Mouse (Mus musculus): ENCODE results near the gene Cflar. TPM values are rescaled to one million over a fixed set of nuclear protein-coding genes. Genes with fewer than 3 reads are reported as not detected.
"Not testable (repeated sequence)": the region's sequence is repeated elsewhere in the genome, so short reads cannot be mapped to it uniquely, and the experiment has no call there.

Gene Cflar
- polyA plus RNA-seq, 1 experiment from 2014 or later: 18.6 TPM

GRCm38 (mm10) chr1:58689426-58689825, 21.9 kb upstream of the Cflar start:
- DNase-seq (ENCODE audit: low spot score) (no peak), ATAC-seq (replicated peaks; ENCODE audit: low FRiP score) (no peak)
- H3K4me3 ChIP-seq (ENCODE audit: low read depth, low read length): no peak overlapping the region
- H3K4me1 ChIP-seq (replicated peaks; ENCODE audit: control insufficient read depth, insufficient read depth, low read length): no peaks in the 10 kb centered on the region
- WGBS: 84% methylated on average over 1 of the region's 1 CpGs
- no peak overlapping the region for H3K27ac ChIP-seq (ENCODE audit: low read depth, low read length)
- no peak overlapping the region for H3K9ac ChIP-seq (ENCODE audit: low read depth, low read length)
- H3K36me3 ChIP-seq (ENCODE audit: control insufficient read depth, insufficient read depth, low read length): no peaks in the 10 kb centered on the region
- H3K4me2 ChIP-seq: no peak overlapping the region
- H3K27me3 ChIP-seq (replicated peaks; ENCODE audit: control insufficient read depth, insufficient read depth, low read length): no peaks in the 10 kb centered on the region
- H3K9me3 ChIP-seq (ENCODE audit: control insufficient read depth, low read length): no peaks in the 10 kb centered on the region

GRCm38 (mm10) chr1:58690006-58690744, 21.1 kb upstream of the Cflar start:
- Histone ChIP-seq H3K4me1 (replicated peaks; ENCODE audit: control insufficient read depth, insufficient read depth, low read length) (no peaks in the 10 kb centered on the region), H3K27me3 (replicated peaks; ENCODE audit: control insufficient read depth, insufficient read depth, low read length) (no peaks in the 10 kb centered on the region), H3K9me3 (ENCODE audit: control insufficient read depth, low read length) (no peaks in the 10 kb centered on the region), H3K4me2 (no peak overlapping the region), H3K4me3 (ENCODE audit: low read depth, low read length) (no peak overlapping the region), H3K27ac (ENCODE audit: low read depth, low read length) (no peak overlapping the region), H3K9ac (ENCODE audit: low read depth, low read length) (no peak overlapping the region), H3K36me3 (ENCODE audit: control insufficient read depth, insufficient read depth, low read length) (no peaks in the 10 kb centered on the region)
- ATAC-seq (replicated peaks; ENCODE audit: low FRiP score): no peak
- 69% methylated on average over 6 of the region's 6 CpGs for WGBS
- DNase-seq (ENCODE audit: low spot score): no peak

GRCm38 (mm10) chr1:58690834-58691488, 20.3 kb upstream of the Cflar start:
- not testable (repeated sequence) for DNase-seq (ENCODE audit: low spot score); H3K4me2 ChIP-seq
- WGBS: 61% methylated on average over 2 of the region's 3 CpGs

GRCm38 (mm10) chr1:58691718-58692117, 19.6 kb upstream of the Cflar start:
- not testable (repeated sequence) for H3K9me3 ChIP-seq (ENCODE audit: control insufficient read depth, low read length); DNase-seq (ENCODE audit: low spot score); H3K9ac ChIP-seq (ENCODE audit: low read depth, low read length); H3K4me2 ChIP-seq; H3K27me3 ChIP-seq (replicated peaks; ENCODE audit: control insufficient read depth, insufficient read depth, low read length); H3K4me3 ChIP-seq (ENCODE audit: low read depth, low read length); H3K4me1 ChIP-seq (replicated peaks; ENCODE audit: control insufficient read depth, insufficient read depth, low read length); ATAC-seq (replicated peaks; ENCODE audit: low FRiP score); H3K36me3 ChIP-seq (ENCODE audit: control insufficient read depth, insufficient read depth, low read length); H3K27ac ChIP-seq (ENCODE audit: low read depth, low read length)
- 45% methylated on average over 1 of the region's 1 CpGs for WGBS

More at GRCm38 (mm10) chr1:58690834-58691488, 20.3 kb upstream of the Cflar start:
- not testable (repeated sequence) for H3K27ac ChIP-seq (ENCODE audit: low read depth, low read length); H3K9me3 ChIP-seq (ENCODE audit: control insufficient read depth, low read length); H3K9ac ChIP-seq (ENCODE audit: low read depth, low read length); H3K4me1 ChIP-seq (replicated peaks; ENCODE audit: control insufficient read depth, insufficient read depth, low read length); ATAC-seq (replicated peaks; ENCODE audit: low FRiP score); H3K36me3 ChIP-seq (ENCODE audit: control insufficient read depth, insufficient read depth, low read length); H3K27me3 ChIP-seq (replicated peaks; ENCODE audit: control insufficient read depth, insufficient read depth, low read length); H3K4me3 ChIP-seq (ENCODE audit: low read depth, low read length)

GRCm38 (mm10) chr1:58693696-58694095, 17.6 kb upstream of the Cflar start:
- Histone ChIP-seq H3K9ac (ENCODE audit: low read depth, low read length) (no peak overlapping the region), H3K27ac (ENCODE audit: low read depth, low read length) (no peak overlapping the region), H3K4me1 (replicated peaks; ENCODE audit: control insufficient read depth, insufficient read depth, low read length) (no peaks in the 10 kb centered on the region), H3K4me3 (ENCODE audit: low read depth, low read length) (no peak overlapping the region), H3K36me3 (ENCODE audit: control insufficient read depth, insufficient read depth, low read length) (no peaks in the 10 kb centered on the region), H3K9me3 (ENCODE audit: control insufficient read depth, low read length) (no peaks in the 10 kb centered on the region), H3K4me2 (no peak overlapping the region), H3K27me3 (replicated peaks; ENCODE audit: control insufficient read depth, insufficient read depth, low read length) (no peaks in the 10 kb centered on the region)
- 75% methylated on average over 1 of the region's 1 CpGs for WGBS
- ATAC-seq (replicated peaks; ENCODE audit: low FRiP score): no peak
- DNase-seq (ENCODE audit: low spot score): no peak

- H3K4me3 ChIP-seq (ENCODE audit: low read depth, low read length); H3K27me3 ChIP-seq (replicated peaks; ENCODE audit: control insufficient read depth, insufficient read depth, low read length); ATAC-seq (replicated peaks; ENCODE audit: low FRiP score); H3K27ac ChIP-seq (ENCODE audit: low read depth, low read length); H3K9me3 ChIP-seq (ENCODE audit: control insufficient read depth, low read length); H3K4me1 ChIP-seq (replicated peaks; ENCODE audit: control insufficient read depth, insufficient read depth, low read length); H3K9ac ChIP-seq (ENCODE audit: low read depth, low read length); H3K36me3 ChIP-seq (ENCODE audit: control insufficient read depth, insufficient read depth, low read length); DNase-seq (ENCODE audit: low spot score); H3K4me2 ChIP-seq: not testable (repeated sequence)
- 83% methylated on average over 4 of the region's 4 CpGs for WGBS
Observed at GRCm38 (mm10) chr1:58695810-58696209, 15.5 kb upstream of the Cflar start, which contains the start of gene Als2cr12. Gene Als2cr12, minus strand, starts transcription at chr1:58695989.

GRCm38 (mm10) chr1:58697607-58698006, 13.7 kb upstream of the Cflar start:
- H3K4me3 ChIP-seq (ENCODE audit: low read depth, low read length); H3K27ac ChIP-seq (ENCODE audit: low read depth, low read length); H3K9me3 ChIP-seq (ENCODE audit: control insufficient read depth, low read length); ATAC-seq (replicated peaks; ENCODE audit: low FRiP score); H3K9ac ChIP-seq (ENCODE audit: low read depth, low read length); H3K27me3 ChIP-seq (replicated peaks; ENCODE audit: control insufficient read depth, insufficient read depth, low read length); H3K36me3 ChIP-seq (ENCODE audit: control insufficient read depth, insufficient read depth, low read length); DNase-seq (ENCODE audit: low spot score); H3K4me1 ChIP-seq (replicated peaks; ENCODE audit: control insufficient read depth, insufficient read depth, low read length); H3K4me2 ChIP-seq: not testable (repeated sequence)
- 29% methylated on average over 1 of the region's 1 CpGs for whole genome bisulfite sequencing

- H3K4me3 ChIP-seq (ENCODE audit: low read depth, low read length): no peak overlapping the region
- H3K4me1 ChIP-seq (replicated peaks; ENCODE audit: control insufficient read depth, insufficient read depth, low read length): no peaks in the 10 kb centered on the region; the same call in 1 of the 2 replicates
- DNase-seq (ENCODE audit: low spot score): no peak
- no peak for ATAC-seq (replicated peaks; ENCODE audit: low FRiP score)
- H3K9me3 ChIP-seq (ENCODE audit: control insufficient read depth, low read length): no peaks in the 10 kb centered on the region
- no peak overlapping the region for H3K27ac ChIP-seq (ENCODE audit: low read depth, low read length)
- no peaks in the 10 kb centered on the region for H3K27me3 ChIP-seq (replicated peaks; ENCODE audit: control insufficient read depth, insufficient read depth, low read length)
- 83% methylated on average over 4 of the region's 4 CpGs for WGBS
- no peaks in the 10 kb centered on the region for H3K36me3 ChIP-seq (ENCODE audit: control insufficient read depth, insufficient read depth, low read length)
- H3K9ac ChIP-seq (ENCODE audit: low read depth, low read length): no peak overlapping the region
- no peak overlapping the region for H3K4me2 ChIP-seq
Observed at GRCm38 (mm10) chr1:58698781-58699180, 12.5 kb upstream of the Cflar start.

GRCm38 (mm10) chr1:58699988-58700387, 11.3 kb upstream of the Cflar start:
- H3K36me3 ChIP-seq (ENCODE audit: control insufficient read depth, insufficient read depth, low read length): no peaks in the 10 kb centered on the region
- no peak overlapping the region for H3K9ac ChIP-seq (ENCODE audit: low read depth, low read length)
- 42% methylated on average over 3 of the region's 3 CpGs for WGBS
- no peak overlapping the region for H3K4me2 ChIP-seq
- no peak for DNase-seq (ENCODE audit: low spot score)
- no peak overlapping the region for H3K4me3 ChIP-seq (ENCODE audit: low read depth, low read length)
- no peaks in the 10 kb centered on the region for H3K27me3 ChIP-seq (replicated peaks; ENCODE audit: control insufficient read depth, insufficient read depth, low read length)
- H3K4me1 ChIP-seq (replicated peaks; ENCODE audit: control insufficient read depth, insufficient read depth, low read length): no peaks in the 10 kb centered on the region; the same call in 1 of the 2 replicates
- no peak for ATAC-seq (replicated peaks; ENCODE audit: low FRiP score)
- H3K27ac ChIP-seq (ENCODE audit: low read depth, low read length): no peak overlapping the region
- no peaks in the 10 kb centered on the region for H3K9me3 ChIP-seq (ENCODE audit: control insufficient read depth, low read length)

Data from liver, embryonic 11.5 days (tissue).